Mouse (Mus musculus): ENCODE data around the gene Hist2h2ab.
"Not testable (repeated sequence)": the region's sequence is repeated elsewhere in the genome, so short reads cannot be mapped to it uniquely, and the experiment has no call there.

The Hist2h2ab gene

DNA sequence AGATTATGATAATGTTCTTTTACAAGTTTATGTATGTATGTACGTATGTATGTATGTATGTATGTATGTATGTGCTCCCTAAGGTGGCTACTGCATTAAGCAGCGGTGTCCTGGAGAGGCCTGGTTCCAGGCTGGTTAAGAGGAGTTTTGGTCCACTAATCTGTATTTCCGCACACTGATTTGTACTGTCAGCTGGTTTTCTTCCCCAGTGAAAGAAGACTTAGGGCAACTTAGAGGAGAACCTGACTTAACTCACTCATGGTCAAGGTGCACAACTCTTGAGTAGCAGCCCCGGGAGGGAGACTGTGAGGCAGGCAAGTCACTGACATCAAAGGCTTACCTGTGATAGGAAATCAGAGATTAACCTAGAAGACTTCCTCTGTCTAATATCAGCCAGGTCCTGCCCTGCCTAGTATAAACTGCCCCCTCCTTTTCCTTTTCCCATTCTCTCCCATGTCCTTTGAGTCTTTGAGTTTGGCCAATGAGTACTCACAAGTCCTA, 17.2 kb downstream of the Hist2h2ab start:
- no peak for DNase-seq (ENCODE audit: extremely low read depth, low read depth, low spot score)

DNA sequence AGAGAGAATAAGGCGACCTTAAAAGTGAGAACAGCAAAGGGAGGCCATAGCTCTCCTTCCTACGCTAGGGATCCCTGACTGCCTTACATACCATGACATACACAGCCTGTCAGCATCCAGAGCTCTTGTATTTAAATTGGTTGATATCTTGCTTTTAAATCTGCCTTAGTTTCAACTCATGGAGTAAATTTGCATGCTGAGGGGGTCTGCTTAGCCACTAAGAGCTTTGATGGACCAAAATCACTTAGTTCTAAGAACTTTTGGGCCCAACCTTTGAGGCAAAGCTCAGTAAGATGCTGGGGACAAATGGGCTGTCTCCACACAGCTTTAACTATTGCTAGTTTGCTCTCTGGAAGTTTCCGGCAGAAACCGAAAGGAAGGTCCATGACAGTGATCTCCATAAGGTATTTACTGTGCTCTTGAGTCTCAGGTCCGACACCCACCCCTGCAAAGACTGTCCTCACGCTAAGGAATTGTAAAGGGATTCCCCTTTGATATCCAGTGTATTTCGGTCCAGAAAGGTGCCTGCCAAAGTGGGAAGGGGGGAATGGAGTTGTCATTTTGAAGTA, 17.8 kb downstream of the Hist2h2ab start:
- no peak for DNase-seq (ENCODE audit: extremely low read depth, low read depth, low spot score)

GRCm38 (mm10) chr3:96237904-96238511, 18.3 kb downstream of the Hist2h2ab start:
- no peak for DNase-seq (ENCODE audit: extremely low read depth, low read depth, low spot score)

GRCm38 (mm10) chr3:96238954-96239793, 19.5 kb downstream of the Hist2h2ab start, which contains the start of gene Hist2h3c2:
Gene Hist2h3c2 (minus strand): TSS chr3:96239127.
- not testable (repeated sequence) for DNase-seq (ENCODE audit: extremely low read depth, low read depth, low spot score)

GRCm38 (mm10) chr3:96239949-96240798, 20.5 kb downstream of the Hist2h2ab start, which contains the start of gene Hist2h2aa2:
Gene Hist2h2aa2 (minus strand): TSS chr3:96240276.
- not testable (repeated sequence) for DNase-seq (ENCODE audit: extremely low read depth, low read depth, low spot score)

GRCm38 (mm10) chr3:96240799-96241197, 21.1 kb downstream of the Hist2h2ab start:
- DNase-seq (ENCODE audit: extremely low read depth, low read depth, low spot score): no peak

GRCm38 (mm10) chr3:96243921-96244572, 24.4 kb downstream of the Hist2h2ab start:
- no peak for DNase-seq (ENCODE audit: extremely low read depth, low read depth, low spot score)

DNA sequence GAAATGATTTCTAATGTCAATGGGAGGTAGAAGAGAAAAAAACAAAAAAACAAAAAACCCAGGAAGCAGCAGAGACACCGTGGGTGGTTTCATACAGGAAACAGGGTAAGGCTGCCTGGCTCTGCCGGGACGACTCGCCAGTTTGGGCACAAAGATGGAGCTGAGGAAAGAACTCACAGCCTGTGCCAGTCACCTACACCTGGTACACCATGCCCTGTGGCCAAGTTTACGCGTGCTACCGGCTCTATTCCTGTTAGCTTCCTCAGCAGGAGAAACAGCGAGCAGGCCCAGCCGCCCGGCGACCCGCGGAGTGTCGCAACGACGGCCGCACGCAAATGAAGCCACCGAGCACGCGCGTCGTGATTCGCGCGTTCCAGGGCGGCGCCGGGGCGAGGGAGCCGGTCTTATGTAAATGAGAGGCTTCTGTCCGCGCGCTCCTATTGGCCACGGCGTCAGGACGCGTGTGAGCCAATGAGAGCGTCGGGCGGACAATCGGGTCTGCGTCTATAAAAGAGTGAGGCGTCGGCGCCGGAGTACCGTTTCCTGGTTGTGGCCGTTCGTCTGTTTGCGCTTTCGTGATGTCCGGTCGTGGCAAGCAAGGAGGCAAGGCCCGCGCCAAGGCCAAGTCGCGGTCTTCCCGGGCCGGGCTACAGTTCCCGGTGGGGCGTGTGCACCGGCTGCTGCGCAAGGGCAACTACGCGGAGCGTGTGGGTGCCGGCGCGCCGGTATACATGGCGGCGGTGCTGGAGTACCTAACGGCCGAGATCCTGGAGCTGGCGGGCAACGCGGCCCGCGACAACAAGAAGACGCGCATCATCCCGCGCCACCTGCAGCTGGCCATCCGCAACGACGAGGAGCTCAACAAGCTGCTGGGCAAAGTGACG, 25.6 kb downstream of the Hist2h2ab start, which contains the start of gene Hist2h2aa1:
TSS of gene Hist2h2aa1 (plus strand) at position 495 of the 884 bp plus-strand sequence.
- DNase-seq (ENCODE audit: extremely low read depth, low read depth, low spot score): not testable (repeated sequence)

GRCm38 (mm10) chr3:96246018-96246417, 26.4 kb downstream of the Hist2h2ab start:
- not testable (repeated sequence) for DNase-seq (ENCODE audit: extremely low read depth, low read depth, low spot score)

DNA sequence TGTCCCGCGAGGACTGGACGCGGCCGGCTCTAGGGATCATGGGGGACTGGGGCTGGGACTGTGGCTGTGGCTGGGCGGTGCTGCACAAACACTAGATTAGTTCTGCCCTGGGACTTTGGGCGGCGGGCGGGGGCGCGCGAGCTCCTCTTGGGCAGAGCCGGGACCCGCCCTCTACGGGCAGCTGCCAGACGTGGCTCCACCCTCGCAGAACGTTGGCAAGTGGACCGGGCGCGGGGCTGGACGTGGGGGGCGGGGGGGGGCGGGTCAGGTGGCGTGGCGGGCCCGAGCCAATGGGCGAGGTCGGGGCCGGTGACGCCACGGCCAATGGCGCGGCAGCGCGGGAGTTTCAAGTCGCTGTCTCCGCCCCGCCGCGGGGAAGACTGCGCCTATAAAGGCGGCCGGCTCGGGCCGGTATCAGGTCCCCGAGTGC, 26.8 kb downstream of the Hist2h2ab start, which contains the start of gene Hist2h3c1:
TSS of gene Hist2h3c1 (plus strand) at position 259 of the 430 bp plus-strand sequence.
- DNase-seq (ENCODE audit: extremely low read depth, low read depth, low spot score): not testable (repeated sequence)

DNA sequence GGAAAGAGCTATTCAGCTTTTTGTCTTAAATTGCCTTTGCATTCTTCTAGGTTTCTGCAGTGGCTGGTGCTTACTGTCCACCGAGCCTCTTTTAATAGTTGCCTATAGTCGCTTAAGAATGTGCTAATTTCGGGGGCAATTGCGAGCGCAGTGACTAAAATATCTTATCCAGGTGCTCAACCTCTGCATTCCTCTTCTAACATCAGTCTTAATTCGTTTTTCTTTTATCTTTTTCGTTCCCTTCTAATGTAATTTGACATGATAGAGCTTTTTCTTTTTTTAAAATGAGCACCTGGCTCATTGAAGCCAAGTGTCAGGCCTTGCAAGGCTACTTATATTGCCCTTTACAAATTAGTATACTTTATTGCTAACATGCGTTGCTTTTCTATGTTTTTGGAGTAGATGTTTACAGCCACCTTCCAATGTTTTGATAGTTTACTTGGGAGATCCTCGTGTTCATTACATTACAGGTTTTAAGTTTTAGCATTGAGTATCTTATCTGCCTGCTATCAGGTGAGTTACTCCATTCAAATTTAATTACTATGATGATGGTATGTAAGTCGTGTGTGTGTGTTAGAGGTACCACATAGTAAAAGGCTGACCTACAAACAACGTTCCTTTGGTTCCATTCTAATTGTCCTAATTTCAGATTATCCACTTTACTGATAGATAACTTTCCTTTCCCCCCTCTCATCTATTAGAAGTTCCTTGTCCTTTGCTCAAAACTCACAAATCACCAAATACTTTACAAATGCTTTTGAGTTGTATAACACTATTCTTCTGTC, 27.9 kb downstream of the Hist2h2ab start:
- DNase-seq (ENCODE audit: extremely low read depth, low read depth, low spot score): no peak

DNA sequence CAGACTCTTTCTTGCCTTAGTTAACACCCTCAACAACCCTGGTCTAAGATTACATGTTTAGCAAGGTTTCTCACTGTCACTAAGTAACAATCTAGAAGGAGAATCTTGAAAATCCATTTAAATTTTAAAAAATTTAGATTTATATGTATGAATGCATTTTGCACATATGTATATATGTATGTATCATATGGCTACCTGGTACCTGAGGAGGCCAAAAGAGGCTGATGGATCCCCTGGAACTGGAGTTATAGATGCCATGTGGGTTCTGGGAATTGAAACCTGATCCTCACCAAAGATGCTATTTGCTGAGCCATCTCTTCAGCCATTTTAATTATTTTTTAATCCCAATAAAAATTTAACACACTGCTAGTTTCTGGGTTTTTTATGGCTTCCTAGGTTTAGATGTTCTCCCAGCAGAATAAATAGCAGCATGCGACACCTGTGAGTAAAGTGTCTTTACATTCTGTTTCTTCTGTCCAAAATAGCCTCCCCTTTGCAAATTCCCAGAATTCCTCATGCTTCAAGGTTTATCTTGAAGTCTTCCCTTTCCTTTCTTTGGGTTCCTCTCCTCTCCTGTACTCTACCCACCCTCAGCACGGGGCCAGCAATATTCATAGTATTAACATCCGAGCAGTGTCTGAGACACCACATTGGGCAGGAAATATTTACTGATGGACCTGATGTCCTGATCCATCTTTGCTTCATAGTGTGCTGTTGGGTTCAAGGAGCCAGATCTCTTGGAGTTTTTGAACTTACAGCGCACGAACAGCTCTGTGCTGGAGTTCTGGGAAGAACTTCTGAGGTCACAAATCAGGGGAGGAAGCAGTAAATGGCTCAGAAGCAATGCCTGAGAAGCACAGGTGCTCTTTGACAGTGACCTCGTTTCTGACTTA, 28.7 kb downstream of the Hist2h2ab start:
- no peak for DNase-seq (ENCODE audit: extremely low read depth, low read depth, low spot score)

DNA sequence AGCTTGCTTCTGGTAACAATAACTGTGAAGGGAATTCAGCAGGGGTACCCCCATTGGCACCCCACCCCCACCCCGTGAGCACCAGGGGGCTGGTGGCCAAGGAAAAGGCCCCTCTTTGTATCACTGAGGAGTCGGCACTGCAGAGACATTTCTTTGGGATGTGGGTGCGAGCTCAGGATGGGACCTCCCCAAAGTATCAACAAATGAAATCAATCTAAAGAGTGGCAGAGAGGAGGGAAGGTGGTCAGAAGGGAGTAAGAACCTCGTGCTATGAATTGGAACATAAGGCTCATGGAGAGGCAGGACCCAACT, 29.3 kb downstream of the Hist2h2ab start:
- DNase-seq (ENCODE audit: extremely low read depth, low read depth, low spot score): no peak

GRCm38 (mm10) chr3:96250890-96251289, 31.2 kb downstream of the Hist2h2ab start:
- no peak for DNase-seq (ENCODE audit: extremely low read depth, low read depth, low spot score)

- no peak for DNase-seq (ENCODE audit: extremely low read depth, low read depth, low spot score)
These were observed 32.1 kb downstream of the Hist2h2ab start for GRCm38 (mm10) chr3:96251787-96252186.

- DNase-seq (ENCODE audit: extremely low read depth, low read depth, low spot score): no peak
These were observed 35.2 kb downstream of the Hist2h2ab start for GRCm38 (mm10) chr3:96254683-96255355.
